Mouse (Mus musculus) CD4-positive, CD25-positive, alpha-beta regulatory T cell, adult 4 months (primary cell): ENCODE data around the gene Eif4b. TPM values are rescaled to one million over a fixed set of nuclear protein-coding genes. Genes with fewer than 3 reads are reported as not detected.

Experiments used
- ATAC-seq: one replicate; pipeline ENCODE4 v1.8.0; 2017
- polyA plus RNA-seq, 2 experiments: library from polyadenylated mRNA; unstranded; fragments of 100-300 nt; shearing (Covaris generic); gene quantifications; one replicate each; pipeline ENCODE4 v1.2.1; 2017

Eif4b gene
- polyA plus RNA-seq, 2 experiments from 2014 or later: 123 to 189 TPM

DNA sequence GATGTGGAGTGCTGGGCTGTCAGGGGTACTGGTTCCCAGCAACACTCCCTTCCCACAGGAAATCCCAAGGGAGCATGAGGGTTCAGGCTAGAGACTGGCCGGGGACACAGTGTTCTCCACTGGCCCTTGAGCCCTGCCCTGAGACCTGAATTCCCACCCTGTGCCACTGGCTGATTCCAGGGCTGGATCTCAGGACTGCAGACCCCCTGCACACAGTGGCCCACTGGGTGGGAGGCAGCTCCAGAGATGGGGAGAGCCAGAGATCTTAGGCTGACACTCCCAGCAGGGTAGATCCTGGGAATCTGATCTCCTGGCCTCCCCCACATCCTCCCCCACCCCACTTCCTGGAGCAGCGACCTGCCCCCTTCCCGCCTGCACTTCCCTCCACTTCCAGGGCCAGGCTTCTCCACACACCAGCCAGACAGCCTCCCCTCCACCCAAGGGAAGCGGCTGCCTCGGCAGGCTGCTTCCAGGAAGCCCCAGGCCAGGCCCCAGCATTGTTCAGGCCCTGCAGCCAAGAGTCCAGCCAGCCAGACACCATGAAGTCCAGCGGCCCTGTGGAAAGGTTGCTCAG is 29.1 kb downstream of the Eif4b start:
- no peak for ATAC-seq

DNA sequence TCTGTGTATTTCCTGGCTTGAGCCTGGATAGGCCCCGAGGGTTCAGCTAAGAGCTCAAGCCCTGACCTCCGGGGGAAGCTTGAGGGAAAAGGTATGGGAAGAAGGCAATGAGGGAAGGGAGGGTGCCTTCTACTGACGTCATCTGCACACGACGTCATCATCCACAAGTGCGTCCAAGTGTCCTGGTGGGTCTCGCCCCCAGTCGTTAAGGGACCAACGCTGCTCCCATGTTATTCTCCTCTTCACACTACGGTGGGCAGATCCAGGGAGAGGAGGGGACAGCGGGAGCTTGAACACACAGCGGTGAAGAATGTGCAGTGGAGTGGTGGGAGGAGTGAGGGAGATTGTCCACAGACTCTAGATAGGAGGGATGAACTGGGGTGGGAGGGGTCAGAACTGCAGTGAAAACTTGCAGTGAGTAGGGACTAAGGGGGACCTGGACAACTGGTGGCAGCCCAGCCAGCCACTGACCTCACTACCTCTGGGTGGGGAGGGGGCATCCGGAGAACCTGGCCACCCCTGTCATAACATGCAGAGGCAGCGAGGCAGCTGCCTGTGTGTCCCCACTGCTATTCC is 29.9 kb downstream of the Eif4b start:
- ATAC-seq: no peak

DNA sequence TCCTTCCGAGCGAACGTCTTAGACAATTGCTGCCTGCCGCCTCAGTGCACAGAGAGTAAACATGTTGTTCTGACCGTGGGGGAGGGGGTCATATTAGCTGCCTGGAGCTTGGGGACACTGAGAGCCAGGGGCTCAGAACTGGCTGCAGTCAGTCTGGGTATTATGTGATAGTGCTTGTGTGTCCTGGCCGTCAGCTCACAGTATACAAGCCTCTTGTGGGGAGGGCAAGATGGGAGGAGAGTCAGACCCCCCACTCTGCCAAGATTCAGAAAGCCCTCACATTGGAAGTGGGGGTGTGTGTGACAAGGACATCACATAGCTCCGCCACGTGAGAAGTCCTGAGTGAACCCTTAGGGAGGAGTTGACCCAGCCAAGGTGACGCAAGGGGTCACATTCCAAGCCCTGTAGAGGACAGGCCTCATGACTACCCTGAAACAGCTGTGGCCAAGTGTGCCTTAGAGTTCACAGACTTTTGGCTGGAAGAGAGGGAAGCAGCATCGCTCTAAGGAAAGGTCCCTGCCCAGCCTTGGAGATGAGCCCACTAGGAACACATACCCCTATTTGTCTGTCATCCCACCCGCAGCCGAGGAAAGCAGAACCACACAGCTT is 30.5 kb downstream of the Eif4b start:
- no peak for ATAC-seq

DNA sequence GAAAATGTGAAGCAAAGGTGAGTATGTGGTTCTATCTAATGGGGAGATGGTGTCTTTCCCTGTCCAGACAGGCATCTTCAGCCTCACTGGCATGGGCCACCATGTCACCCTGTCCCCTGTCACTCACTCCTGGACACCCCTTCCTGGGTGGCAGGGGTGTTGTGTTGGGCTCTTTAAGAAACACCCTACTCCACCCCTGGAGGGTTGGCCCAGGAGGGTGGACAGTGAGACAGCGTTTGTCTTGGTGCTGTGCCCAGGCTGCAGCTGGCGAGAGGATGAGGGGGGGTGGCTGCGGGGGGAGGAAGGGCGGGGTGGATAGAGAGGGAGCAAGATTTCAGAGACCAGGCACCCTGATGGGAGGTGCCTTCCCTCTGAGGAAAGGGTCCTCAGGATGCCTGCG is 31.8 kb downstream of the Eif4b start:
- ATAC-seq: no peak

DNA sequence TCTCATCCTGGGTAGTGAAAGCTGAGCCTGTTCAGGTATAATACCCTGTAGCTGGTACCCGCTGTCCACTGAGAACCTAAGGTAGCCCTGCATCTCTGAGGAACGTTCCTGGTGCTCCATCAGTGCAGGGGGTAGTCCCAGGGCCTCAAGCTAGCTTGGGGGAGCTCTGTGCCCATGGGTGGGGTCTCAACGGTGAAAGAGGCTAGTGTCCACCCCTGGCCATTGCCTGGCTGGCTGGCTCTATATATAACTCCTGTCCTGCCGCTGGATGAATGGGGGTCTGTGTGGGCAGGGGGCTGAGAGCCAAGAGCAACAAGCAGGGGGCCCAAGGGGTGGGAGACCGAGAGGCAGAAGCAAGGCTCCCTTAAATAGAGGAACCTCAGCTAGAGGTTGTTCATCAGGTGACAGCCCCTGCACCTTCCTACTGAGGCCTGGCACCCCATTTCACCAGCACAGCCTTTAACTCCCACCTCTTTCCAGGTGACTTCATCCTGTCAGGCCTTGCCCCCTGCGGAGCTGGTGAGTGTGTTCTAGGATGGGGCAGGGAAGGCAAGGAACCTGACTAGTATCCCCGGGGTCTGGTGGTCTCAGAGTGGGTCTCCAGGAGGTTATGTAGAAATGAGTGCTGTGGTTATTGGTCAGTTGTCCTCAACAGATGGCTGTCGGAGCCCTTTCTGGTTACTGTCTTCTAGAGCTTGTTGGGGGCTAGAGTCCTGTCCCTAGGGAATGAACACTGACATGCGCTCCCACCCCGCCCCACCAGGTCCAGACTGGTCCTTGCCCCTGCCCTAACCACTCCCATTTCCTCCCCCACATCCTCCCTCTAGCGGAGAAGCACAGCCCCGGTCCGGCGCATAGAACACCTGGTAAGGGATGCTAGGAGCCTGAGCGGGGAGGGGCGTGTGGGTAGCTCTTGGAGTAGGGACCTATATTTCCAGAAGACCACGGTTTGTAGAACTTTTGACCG is 32.5 kb downstream of the Eif4b start:
- ATAC-seq: peak; percentile 55

DNA sequence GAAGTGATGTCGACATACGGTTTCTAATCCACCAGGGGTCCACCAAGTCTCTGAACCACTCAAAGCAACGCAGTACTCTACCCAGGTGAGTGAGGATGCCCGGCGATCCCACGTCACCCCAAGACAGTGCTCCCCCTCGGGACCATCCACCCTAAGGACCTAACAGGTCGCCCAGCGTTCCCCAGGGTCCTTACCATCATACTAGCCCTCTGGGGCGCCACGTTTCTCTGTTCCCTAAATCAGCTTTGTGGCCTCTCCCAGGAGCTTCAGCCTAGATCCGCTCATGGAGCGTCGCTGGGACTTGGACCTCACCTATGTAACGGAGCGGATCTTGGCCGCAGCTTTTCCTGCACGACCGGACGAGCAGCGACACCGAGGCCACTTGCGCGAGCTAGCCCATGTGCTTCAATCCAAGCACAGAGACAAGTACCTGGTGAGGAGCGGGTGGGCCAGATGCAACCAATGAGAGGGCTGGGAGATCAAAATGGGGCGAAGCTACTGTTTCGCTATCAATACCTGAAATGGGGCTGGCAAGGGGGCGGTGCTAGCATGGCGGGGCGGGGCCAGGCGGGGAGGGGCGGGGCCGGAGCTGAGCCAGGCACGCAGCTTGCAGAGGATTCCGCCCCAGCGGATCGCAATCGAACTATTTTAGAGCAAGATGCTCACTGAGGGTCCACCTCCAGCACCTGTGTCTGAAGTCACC is 33.3 kb downstream of the Eif4b start:
- ATAC-seq: peak; percentile 25

DNA sequence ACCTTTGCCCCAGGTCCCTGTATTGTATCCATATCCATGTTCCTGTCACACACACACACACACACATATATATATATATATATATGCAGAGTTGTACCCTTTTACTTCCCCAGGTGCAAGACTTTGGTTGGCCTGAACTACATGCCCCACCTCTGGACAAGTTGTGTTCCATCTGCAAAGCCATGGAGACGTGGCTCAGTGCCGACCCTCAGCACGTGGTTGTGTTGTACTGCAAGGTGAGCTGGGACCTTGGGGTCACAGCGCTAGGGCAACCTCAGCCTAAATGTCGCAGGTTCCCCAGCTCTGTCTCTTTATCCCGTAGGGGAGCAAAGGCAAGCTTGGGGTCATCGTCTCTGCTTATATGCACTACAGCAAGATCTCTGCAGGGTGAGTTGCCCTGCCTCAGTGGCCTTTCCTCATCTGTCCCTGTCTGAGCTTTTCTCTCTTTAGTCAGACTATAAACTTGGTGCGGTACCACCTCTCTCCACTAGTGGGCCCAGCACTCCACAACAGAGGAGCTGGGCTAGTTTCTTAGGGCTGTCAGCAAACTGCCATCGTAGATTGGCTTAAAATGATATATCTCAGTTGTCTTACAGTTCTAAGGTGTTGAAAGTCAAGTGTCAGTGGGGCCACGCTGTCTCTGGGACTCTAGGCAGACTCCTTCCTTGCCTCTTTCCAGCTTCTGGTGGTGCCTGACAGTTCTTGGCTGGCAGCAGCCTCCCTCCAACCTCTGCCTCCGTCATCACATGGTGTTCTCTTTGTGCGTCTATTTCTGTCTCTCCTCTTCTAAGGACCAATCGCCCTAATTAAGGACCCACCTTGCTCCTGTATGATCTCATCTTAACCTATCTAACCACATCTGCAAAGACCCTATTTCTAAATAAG is 34.4 kb downstream of the Eif4b start:
- ATAC-seq: peak; percentile 70

DNA sequence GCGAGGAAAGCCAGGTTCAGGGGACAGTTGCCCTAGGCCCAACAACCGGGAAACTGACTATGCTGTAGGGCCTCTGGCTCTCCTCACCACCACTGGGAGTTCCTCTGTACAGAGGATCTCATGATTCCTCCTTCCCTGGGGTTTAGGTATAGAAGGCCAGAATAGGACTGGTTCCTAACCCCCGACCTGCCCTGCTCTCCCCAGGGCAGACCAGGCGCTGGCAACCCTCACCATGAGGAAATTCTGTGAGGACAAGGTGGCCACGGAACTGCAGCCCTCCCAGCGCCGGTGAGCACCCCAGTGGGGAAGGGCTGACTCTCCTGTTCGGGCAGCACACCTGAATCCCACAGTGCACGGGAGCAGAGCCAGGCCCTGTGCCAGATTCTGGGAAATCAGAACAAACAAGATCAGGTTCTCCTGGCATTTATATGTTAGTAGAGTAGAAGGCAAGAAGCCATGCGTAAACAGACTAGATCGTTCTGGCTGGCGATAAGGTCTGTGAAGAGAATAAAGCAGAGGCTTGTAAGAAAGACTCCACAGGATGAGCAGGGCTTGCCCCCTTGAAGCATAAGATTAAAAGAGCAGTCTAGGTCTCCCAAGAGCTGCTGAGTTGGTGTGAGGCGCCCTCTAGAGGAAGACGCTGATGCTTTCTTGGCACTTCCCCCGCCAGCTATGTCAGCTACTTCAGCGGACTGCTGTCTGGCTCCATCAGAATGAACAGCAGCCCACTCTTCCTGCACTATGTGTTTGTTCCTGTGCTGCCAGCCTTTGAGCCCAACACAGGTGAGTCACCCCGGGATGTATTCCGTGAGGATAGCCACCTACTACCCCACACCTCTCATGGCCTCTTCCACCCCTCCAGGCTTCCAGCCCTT is 35.3 kb downstream of the Eif4b start:
- ATAC-seq: peak; percentile 68

DNA sequence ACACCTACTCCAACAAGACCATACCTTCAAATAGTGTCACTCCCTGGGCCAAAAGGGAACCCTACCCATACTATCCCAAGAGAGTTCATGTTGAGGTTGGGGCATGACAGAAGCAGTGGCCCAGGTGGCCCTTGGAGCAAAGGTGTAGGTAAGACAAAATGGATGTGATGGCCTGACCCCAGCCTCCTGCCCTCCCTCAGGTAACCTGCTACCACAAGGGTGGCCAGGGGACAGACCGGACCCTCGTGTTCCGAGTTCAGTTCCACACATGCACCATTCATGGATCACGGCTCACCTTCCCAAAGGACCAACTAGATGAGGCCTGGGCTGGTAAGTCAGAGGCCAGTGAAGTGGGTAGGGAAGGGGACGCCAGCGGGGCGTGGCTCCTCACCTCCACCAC is 36.7 kb downstream of the Eif4b start:
- no peak for ATAC-seq

DNA sequence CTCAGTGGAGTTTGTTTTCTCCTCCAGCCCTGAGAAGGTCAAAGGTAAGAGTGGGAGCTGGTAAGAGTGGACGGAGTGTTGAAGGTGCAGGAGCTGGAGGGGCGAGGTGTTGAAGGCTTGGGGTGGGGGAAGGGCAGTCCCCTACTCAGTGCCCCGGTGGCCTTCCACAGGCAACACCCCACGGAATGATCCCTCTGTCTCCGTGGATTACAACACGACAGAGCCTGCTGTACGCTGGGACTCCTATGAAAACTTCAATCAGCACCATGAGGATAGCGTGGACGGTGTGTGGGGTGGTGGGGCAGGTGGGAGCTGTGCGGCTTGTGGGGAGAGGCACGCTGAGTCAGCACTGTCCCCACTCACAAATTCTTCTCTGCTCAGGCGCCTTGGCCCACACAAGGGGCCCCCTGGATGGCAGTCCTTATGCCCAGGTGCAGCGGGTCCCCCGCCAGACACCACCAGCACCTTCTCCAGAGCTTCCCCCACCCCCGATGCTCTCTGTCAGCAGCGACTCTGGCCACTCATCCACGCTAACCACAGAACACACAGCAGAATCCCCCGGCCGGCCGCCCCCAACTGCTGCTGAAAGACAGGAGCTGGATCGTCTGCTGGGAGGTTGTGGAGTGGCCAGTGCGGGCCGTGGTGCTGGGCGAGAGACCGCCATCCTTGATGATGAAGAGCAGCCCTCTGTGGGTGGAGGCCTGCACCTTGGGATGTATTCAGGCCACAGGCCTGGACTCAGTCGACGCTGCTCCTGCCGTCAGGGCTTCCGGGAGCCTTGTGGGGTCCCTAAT is 37.3 kb downstream of the Eif4b start:
- ATAC-seq: no peak

DNA sequence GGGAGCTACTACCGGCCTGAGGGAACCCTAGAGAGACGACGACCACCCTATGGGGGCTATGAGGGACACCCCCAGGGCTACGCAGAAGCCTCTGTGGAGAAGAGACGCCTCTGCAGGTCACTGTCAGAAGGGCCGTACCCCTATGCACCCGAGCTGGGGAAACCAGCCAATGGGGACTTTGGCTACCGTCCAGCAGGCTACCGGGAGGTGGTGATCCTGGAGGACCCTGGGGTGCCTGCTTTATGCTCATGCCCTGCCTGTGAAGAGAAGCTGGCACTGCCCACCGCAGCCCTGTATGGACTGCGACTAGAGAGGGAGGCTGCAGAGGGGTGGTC is 37.9 kb downstream of the Eif4b start:
- ATAC-seq: no peak

DNA sequence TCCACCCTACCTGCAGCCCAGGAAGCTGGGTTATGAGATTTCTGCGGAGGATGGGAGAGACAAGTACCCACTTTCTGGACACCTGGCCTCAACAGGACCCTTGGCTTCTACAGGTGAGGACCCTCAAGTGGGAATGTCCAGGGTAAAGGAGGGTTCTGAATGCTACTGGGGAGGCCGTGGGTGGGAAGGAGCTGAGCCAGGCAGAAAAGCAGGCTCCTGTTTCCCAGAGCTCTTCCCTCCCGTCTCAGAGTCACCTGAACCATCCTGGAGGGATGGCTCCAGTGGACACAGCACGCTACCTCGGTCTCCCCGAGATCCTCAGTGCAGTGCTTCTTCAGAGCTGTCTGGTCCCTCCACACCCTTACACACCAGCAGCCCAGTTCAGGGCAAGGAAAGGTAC is 38.6 kb downstream of the Eif4b start:
- no peak for ATAC-seq

DNA sequence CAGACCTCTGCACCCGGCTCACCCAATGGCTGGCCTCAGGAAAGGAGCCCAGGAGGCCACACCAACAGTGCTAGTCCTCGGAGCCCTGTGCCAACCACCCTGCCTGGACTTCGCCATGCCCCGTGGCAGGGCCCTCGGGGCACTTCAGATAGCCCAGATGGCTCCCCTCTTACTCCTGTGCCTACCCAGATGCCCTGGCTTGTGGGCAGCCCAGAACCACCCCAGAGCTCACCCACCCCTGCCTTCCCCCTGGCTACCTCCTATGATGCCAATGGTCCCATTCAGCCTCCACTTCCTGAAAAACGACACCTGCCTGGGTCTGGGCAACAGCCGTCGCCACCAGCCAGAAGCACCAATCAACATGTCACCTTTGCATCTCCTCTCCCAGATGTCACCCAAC is 39.3 kb downstream of the Eif4b start:
- ATAC-seq: no peak

DNA sequence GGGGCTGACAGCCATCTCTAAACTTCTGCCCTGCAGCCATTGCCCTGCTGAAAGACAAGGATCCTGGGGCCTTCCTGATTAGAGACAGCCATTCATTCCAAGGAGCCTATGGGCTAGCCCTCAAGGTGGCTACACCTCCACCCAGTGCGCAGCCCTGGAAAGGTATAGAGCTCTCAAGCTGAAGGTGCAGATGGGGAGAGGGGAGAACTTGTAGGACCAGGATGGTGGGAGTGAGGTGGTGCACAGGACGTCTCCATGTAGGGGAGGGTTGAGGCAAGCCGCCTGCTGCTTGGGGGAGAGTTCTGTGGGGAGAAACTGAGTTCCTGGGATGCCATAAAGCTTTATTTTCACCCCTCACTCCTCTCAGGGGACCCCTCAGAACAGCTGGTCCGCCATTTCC is 40.1 kb downstream of the Eif4b start:
- no peak for ATAC-seq

DNA sequence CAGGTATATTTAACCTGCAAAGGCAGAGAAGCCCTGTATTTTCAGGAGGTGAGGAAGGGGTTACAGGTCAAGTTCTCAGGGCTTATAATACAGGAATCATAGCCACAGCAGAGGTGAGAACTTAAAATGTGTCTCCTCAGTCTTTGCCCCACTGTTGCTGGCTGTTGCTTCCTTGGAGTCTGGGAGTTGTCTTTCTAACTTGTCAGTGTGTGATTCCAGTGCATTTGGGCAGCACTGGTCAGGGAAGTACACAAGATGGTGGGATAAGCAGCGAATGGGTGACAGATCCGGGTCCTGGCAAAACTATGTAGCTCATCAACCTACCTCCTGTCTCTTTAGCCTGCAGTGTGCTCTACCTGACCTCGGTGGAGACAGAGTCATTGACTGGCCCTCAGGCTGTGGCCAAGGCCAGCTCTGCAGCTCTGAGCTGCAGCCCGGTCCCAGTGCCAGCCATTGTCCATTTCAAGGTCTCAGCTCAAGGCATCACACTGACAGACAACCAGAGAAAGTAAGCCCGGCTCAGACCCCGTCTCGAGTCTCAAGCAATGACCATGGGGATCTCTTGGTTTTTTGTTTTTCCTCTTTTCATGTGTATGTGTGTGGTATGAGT is 41.2 kb downstream of the Eif4b start:
- no peak for ATAC-seq

DNA sequence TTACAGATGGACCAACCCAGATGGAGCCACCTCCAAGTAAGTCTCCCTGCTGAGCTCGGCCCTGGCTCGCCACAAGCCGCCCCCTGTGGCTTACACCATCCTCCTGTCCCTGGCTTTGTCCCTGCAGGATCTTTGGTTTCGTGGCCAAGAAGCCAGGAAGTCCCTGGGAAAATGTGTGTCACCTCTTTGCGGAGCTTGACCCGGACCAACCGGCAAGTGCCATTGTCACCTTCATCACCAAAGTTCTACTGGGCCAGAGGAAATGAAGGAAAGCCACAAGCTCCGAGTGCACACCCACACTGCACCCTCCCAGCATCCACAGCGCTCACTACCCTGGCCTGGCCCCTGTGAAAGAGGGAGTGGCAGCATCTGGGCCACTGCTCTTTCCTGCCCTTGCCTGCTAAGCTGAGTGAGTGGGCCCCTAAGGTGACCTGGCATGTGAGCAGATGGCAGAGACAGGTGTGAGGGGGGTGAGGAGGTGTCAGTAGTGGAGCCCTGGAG is 42.2 kb downstream of the Eif4b start:
- peak; percentile 96 for ATAC-seq

DNA sequence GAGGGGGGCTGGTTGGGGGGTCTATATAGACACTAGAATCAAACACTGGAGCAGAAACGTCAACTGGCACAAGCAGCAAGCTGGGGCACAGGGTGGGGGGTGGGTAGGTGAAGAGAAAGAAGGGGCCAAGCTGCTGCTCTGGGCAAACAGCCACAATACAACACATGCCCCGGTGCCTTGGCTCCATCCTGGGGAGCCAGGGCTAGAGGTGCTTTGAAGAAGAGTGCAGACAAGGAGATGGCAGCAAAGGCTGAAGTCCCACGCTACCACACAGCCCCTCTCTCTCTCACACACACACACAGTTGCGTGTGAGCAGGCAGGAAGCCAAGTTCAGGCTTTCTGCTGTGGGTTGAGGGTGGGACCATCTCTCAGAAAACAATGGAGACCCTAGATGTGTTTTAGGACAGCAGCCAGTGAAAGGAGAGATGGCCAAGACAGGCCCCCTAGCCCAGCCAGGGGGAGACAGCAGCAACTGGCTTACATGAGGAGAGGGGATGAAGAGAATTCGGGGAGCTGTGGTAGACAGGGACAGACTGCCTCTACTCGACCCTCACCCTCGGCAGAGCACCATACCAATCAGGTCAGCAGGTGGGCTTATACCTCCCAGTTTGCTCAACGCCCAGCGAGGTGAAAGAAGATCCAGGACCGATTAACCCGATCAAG is 43.3 kb downstream of the Eif4b start:
- no peak for ATAC-seq
